Mouse (Mus musculus): ENCODE data around the gene Col16a1. TPM values are rescaled to one million over a fixed set of nuclear protein-coding genes. Genes with fewer than 3 reads are reported as not detected.

Col16a1 gene
- polyA plus RNA-seq, 1 experiment from 2014 or later: 50.1 TPM

DNA sequence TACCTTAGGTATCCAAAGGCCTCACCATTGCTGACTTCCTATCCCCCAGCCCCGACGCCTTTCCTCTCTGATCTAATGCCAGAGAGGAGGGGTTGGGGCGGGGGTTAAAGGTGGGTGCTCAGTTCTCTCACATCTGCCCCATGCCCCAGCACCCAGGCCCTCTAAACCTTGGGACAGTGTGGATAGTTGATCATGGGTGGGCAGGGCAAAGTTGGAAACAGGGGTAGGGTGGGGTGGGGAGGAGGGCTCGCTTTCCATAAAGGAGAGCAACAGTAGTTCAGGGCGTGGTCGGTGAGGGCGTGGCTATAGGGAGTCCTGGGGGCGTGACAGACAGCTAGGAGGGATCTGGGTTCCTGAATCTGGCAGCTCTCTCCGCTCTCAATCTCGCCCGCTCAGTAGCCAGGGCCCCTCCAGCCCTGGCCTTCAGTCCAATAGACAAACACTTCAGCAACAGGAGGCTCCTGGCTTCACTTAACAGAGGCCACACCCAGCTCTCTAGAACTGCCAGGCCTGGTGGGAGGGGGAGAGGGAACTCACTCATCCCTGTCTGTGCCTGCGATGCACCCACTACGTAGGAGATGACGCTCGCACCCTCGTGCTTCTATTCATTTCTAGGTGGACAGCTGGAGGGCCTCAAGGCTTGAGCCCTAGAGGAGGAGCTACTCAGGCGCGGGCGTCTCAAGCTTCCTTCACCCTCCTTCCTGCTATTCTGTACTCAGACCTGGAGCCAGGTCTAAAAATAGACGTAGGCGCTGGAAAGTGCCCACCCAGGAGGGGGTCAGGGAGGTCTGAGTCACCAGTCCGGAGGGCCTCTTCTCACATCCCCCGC lies 10.9 kb upstream of the Col16a1 start:
- H3K4me2 ChIP-seq (ENCODE audit: low read depth, low read length): peak overlapping the region; percentile 48
- peak overlapping the region; percentile 5 for H3K4me3 ChIP-seq (ENCODE audit: low read length)
- H3K9me3 ChIP-seq (ENCODE audit: control insufficient read depth, low read length): no peaks in the 10 kb centered on the region
- peaks cover 13% of the 10 kb centered on the region for H3K4me1 ChIP-seq (replicated peaks; ENCODE audit: control insufficient read depth, insufficient read depth, low read length)
- 3% methylated on average over 23 of the region's 23 CpGs for WGBS
- ATAC-seq (ENCODE audit: low read depth): peak; percentile 88
- H3K36me3 ChIP-seq (ENCODE audit: control insufficient read depth, insufficient read depth, low read length): no peaks in the 10 kb centered on the region
- peaks cover 10% of the 10 kb centered on the region for H3K27me3 ChIP-seq (ENCODE audit: control insufficient read depth, insufficient read depth, low read depth, low read length)
- H3K27ac ChIP-seq (ENCODE audit: low read length): peak overlapping the region; percentile 86
- peak overlapping the region; percentile 10 for H3K9ac ChIP-seq (ENCODE audit: low read length)

DNA sequence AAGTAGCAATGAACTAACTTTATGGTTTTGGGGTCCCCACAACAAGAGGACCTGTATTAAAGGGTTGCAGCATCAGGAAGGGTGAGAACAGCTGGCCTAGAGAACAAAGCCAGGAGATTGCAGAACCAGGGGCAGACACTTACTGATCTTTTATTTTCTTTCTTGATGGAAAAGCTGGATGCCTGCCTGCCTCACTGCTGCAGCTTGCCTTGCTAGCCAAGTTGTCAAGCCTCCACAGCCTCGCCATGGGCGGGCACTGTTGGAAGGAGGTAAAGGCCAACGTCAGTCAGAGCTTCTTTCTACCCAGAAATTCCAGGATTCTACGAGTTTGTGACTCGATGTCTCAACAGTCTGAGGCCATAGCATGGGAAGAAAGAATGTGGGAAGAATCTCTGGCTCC lies 8.3 kb upstream of the Col16a1 start:
- Histone ChIP-seq H3K27me3 (ENCODE audit: control insufficient read depth, insufficient read depth, low read depth, low read length) (peaks cover 8% of the 10 kb centered on the region), H3K9ac (ENCODE audit: low read length) (no peak overlapping the region), H3K36me3 (ENCODE audit: control insufficient read depth, insufficient read depth, low read length) (no peaks in the 10 kb centered on the region), H3K4me2 (ENCODE audit: low read depth, low read length) (no peak overlapping the region), H3K4me3 (ENCODE audit: low read length) (no peak overlapping the region), H3K9me3 (ENCODE audit: control insufficient read depth, low read length) (no peaks in the 10 kb centered on the region), H3K27ac (ENCODE audit: low read length) (no peak overlapping the region), H3K4me1 (replicated peaks; ENCODE audit: control insufficient read depth, insufficient read depth, low read length) (peaks cover 13% of the 10 kb centered on the region)
- no peak for ATAC-seq (ENCODE audit: low read depth)
- WGBS: 31% methylated on average over 5 of the region's 5 CpGs

DNA sequence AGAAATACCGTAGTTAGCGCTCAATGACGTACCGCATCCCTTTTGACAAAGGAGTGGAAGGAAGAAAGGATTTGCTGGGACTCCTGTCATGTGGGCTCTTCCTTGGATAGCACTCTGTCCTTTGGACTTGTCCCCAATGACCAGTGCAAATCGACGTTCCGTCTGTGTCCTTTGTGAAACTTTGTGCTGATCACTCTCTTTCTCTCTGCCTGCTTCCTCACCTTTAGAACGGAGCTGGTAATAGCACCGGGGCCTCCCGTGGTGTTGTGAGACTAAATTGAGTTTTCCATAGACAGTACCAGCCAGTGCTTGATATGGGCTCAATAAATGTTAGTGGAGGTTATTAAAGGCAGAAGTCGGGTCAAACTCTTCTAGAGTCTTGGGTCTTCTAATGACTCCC lies 6.6 kb upstream of the Col16a1 start:
- H3K27me3 ChIP-seq (ENCODE audit: control insufficient read depth, insufficient read depth, low read depth, low read length): no peaks in the 10 kb centered on the region
- peaks cover 23% of the 10 kb centered on the region for H3K4me1 ChIP-seq (replicated peaks; ENCODE audit: control insufficient read depth, insufficient read depth, low read length)
- WGBS: 88% methylated on average over 11 of the region's 11 CpGs
- no peak overlapping the region for H3K4me3 ChIP-seq (ENCODE audit: low read length)
- no peak overlapping the region for H3K27ac ChIP-seq (ENCODE audit: low read length)
- H3K9me3 ChIP-seq (ENCODE audit: control insufficient read depth, low read length): no peaks in the 10 kb centered on the region
- no peak for ATAC-seq (ENCODE audit: low read depth)
- no peak overlapping the region for H3K9ac ChIP-seq (ENCODE audit: low read length)
- no peaks in the 10 kb centered on the region for H3K36me3 ChIP-seq (ENCODE audit: control insufficient read depth, insufficient read depth, low read length)
- no peak overlapping the region for H3K4me2 ChIP-seq (ENCODE audit: low read depth, low read length)

DNA sequence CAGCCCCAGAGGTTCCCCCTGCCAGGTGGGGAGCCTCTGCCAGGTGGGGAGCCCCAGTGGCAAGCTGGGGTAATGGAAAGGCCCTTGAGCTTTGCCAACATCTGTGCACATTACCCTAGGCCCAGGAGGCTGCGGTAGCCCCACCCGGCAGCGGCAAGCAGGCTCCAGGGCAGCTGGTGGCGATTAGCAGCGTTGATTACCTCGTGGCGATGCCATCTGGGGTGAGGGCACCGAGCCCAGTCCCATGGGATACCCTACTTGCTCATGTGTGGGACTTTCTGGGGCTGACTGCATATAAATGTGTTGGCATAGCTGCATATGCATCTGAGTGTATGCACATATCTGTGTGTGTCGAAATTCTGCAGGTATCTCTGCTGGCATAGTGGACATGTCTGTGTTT lies 3.4 kb upstream of the Col16a1 start:
- 83% methylated on average over 9 of the region's 9 CpGs for WGBS

DNA sequence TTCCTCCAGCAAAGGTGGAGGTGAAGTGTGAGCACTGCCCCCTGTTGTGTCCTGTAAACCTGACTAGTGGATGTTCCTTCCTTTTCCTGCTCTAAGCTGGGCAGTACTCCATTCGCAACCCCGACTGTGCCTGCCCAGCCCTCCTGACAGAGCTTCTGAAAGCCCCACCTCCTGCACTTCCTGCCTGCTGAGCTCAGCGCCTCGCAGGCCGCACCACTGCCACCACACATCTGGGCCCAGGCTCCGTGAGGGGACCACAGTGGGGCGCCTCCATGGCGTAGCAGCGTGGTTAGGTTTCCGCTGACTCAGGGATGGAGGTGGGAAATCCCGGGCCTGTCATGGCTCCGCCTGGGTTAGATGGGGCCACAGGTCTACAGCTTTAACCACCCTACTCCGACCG lies 2.0 kb upstream of the Col16a1 start:
- Histone ChIP-seq H3K27me3 (ENCODE audit: control insufficient read depth, insufficient read depth, low read depth, low read length) (no peaks in the 10 kb centered on the region), H3K9ac (ENCODE audit: low read length) (peak overlapping the region; percentile 58), H3K36me3 (ENCODE audit: control insufficient read depth, insufficient read depth, low read length) (no peaks in the 10 kb centered on the region), H3K4me2 (ENCODE audit: low read depth, low read length) (peak overlapping the region; percentile 42), H3K4me1 (replicated peaks; ENCODE audit: control insufficient read depth, insufficient read depth, low read length) (peaks cover 41% of the 10 kb centered on the region), H3K27ac (ENCODE audit: low read length) (peak overlapping the region; percentile 84), H3K4me3 (ENCODE audit: low read length) (no peak overlapping the region; the same call in 1 of the 2 replicates), H3K9me3 (ENCODE audit: control insufficient read depth, low read length) (no peaks in the 10 kb centered on the region)
- 22% methylated on average over 14 of the region's 14 CpGs for WGBS
- peak; percentile 32 for ATAC-seq (ENCODE audit: low read depth)

More for the DNA sequence above, 3.4 kb upstream of the Col16a1 start:
- no peak for ATAC-seq (ENCODE audit: low read depth)
- H3K27me3 ChIP-seq (ENCODE audit: control insufficient read depth, insufficient read depth, low read depth, low read length): no peaks in the 10 kb centered on the region
- H3K4me2 ChIP-seq (ENCODE audit: low read depth, low read length): no peak overlapping the region
- no peak overlapping the region for H3K9ac ChIP-seq (ENCODE audit: low read length)
- H3K9me3 ChIP-seq (ENCODE audit: control insufficient read depth, low read length): no peaks in the 10 kb centered on the region
- H3K4me3 ChIP-seq (ENCODE audit: low read length): no peak overlapping the region
- H3K36me3 ChIP-seq (ENCODE audit: control insufficient read depth, insufficient read depth, low read length): no peaks in the 10 kb centered on the region
- peaks cover 28% of the 10 kb centered on the region for H3K4me1 ChIP-seq (replicated peaks; ENCODE audit: control insufficient read depth, insufficient read depth, low read length)
- H3K27ac ChIP-seq (ENCODE audit: low read length): no peak overlapping the region

DNA sequence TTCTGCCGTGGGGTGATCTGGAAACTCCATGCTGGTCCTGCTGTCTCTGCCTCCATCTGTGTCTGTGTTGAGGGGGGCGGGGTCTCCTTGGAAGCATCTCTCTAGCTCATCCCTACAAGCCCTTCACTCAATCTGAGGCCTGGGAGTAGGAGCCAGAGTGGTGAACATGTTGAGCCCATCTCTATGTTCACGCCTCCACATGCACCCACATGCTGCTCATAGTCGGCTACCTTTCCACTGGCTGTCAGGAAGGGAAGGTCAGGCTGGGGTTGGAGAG lies 501 bp downstream of the Col16a1 start:
- H3K4me3 ChIP-seq (ENCODE audit: low read length): peak overlapping the region; percentile 59
- peak overlapping the region; percentile 74 for H3K9ac ChIP-seq (ENCODE audit: low read length)
- ATAC-seq (ENCODE audit: low read depth): peak; percentile 2; the same call in 1 of the 2 replicates

DNA sequence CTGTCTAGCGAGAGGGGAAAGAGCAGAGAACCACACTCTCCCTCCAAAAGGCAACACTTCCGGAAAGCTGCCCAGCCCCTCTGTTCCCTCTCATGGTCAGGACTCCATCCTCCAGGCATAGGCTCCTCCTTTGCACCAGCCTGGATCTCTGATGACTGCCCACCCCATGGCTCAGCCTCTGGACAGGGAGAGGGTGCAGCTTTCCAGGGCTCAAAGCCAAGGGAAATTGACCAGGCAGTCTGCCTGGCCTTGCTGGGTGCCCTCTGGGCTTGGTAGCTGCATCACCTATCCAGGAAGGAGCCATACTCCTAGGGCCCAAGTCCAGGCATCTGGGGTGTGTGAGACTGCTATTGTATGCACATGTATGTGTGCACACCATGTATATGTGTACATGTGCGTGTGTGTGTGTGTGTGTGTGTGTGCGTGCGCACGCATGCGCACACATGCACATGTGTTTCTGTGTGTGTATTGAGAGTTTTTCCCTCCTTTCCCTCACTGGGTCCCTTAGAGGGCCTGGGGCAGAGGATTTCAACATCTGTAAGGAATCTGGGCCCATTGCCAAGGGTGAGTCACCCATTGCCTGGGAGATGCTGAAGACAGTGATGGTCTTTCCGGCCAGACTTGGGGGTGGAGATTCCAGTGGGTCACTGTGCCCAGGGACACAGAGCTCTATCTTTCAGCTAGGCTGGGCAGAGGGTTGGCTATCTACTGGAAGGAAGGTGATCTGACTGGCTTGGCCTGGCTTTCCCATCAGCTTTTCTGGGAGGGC lies 2.6 kb downstream of the Col16a1 start:
- 60% methylated on average over 8 of the region's 8 CpGs for WGBS
- H3K4me2 ChIP-seq (ENCODE audit: low read depth, low read length): peak overlapping the region; percentile 92
- no peaks in the 10 kb centered on the region for H3K36me3 ChIP-seq (ENCODE audit: control insufficient read depth, insufficient read depth, low read length)
- ATAC-seq (ENCODE audit: low read depth): peak; percentile 45
- H3K4me3 ChIP-seq (ENCODE audit: low read length): no peak overlapping the region
- no peaks in the 10 kb centered on the region for H3K9me3 ChIP-seq (ENCODE audit: control insufficient read depth, low read length)
- no peaks in the 10 kb centered on the region for H3K27me3 ChIP-seq (ENCODE audit: control insufficient read depth, insufficient read depth, low read depth, low read length)
- peak overlapping the region; percentile 67 for H3K27ac ChIP-seq (ENCODE audit: low read length)
- peak overlapping the region; percentile 25; the same call in 1 of the 2 replicates for H3K9ac ChIP-seq (ENCODE audit: low read length)
- peaks cover 43% of the 10 kb centered on the region for H3K4me1 ChIP-seq (replicated peaks; ENCODE audit: control insufficient read depth, insufficient read depth, low read length)

More for the DNA sequence above, 501 bp downstream of the Col16a1 start:
- no peaks in the 10 kb centered on the region for H3K36me3 ChIP-seq (ENCODE audit: control insufficient read depth, insufficient read depth, low read length)
- peaks cover 45% of the 10 kb centered on the region for H3K4me1 ChIP-seq (replicated peaks; ENCODE audit: control insufficient read depth, insufficient read depth, low read length)
- WGBS: 27% methylated on average over 4 of the region's 4 CpGs
- H3K9me3 ChIP-seq (ENCODE audit: control insufficient read depth, low read length): no peaks in the 10 kb centered on the region
- H3K27me3 ChIP-seq (ENCODE audit: control insufficient read depth, insufficient read depth, low read depth, low read length): no peaks in the 10 kb centered on the region
- peak overlapping the region; percentile 92 for H3K4me2 ChIP-seq (ENCODE audit: low read depth, low read length)
- peak overlapping the region; percentile 95 for H3K27ac ChIP-seq (ENCODE audit: low read length)

DNA sequence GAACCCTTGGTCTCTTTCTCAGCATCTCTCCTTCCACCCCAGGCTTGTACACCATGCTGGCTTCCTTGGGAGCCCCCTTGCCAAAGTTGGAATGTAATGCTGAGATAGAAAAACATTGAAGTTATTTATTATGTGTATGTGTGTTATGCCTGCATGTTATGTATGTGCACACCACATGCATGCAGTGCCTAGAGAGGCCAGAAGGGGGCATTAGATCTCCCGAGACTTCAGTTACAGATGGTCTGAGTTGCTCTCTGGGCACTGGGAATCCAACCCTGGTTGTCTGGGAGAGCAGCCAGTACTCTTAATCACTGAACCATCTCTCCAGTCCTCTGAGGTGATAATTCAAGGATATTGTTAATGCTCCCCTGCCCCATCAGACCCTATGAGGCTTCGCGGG lies 4.6 kb downstream of the Col16a1 start:
- Histone ChIP-seq H3K4me3 (ENCODE audit: low read length) (no peak overlapping the region), H3K27me3 (ENCODE audit: control insufficient read depth, insufficient read depth, low read depth, low read length) (no peaks in the 10 kb centered on the region), H3K36me3 (ENCODE audit: control insufficient read depth, insufficient read depth, low read length) (no peaks in the 10 kb centered on the region), H3K4me2 (ENCODE audit: low read depth, low read length) (no peak overlapping the region), H3K9ac (ENCODE audit: low read length) (no peak overlapping the region), H3K4me1 (replicated peaks; ENCODE audit: control insufficient read depth, insufficient read depth, low read length) (peaks cover 26% of the 10 kb centered on the region), H3K9me3 (ENCODE audit: control insufficient read depth, low read length) (no peaks in the 10 kb centered on the region), H3K27ac (ENCODE audit: low read length) (no peak overlapping the region)
- no peak for ATAC-seq (ENCODE audit: low read depth)
- 77% methylated on average over 3 of the region's 3 CpGs for WGBS

DNA sequence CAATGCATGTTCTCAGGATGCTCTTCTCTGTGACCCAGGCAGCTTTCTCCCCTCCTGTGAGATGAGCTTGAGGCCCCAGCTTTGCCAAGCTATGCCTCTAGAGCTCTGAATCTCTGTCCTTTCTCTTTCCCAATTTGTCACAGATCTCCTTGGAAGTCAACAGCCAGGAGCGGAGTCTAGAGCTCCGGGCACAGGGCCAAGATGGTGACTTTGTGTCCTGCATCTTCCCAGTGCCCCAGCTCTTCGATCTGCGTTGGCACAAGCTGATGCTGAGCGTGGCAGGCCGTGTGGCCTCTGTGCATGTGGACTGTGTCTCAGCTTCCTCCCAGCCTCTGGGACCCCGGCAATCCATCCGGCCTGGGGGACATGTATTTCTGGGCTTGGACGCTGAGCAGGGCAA lies 5.5 kb downstream of the Col16a1 start:
- H3K4me1 ChIP-seq (replicated peaks; ENCODE audit: control insufficient read depth, insufficient read depth, low read length): peaks cover 22% of the 10 kb centered on the region
- no peak overlapping the region for H3K4me2 ChIP-seq (ENCODE audit: low read depth, low read length)
- no peak overlapping the region for H3K9ac ChIP-seq (ENCODE audit: low read length)
- no peaks in the 10 kb centered on the region for H3K27me3 ChIP-seq (ENCODE audit: control insufficient read depth, insufficient read depth, low read depth, low read length)
- no peak overlapping the region for H3K27ac ChIP-seq (ENCODE audit: low read length)
- no peaks in the 10 kb centered on the region for H3K9me3 ChIP-seq (ENCODE audit: control insufficient read depth, low read length)
- H3K4me3 ChIP-seq (ENCODE audit: low read length): no peak overlapping the region
- 70% methylated on average over 9 of the region's 9 CpGs for WGBS
- ATAC-seq (ENCODE audit: low read depth): no peak
- no peaks in the 10 kb centered on the region for H3K36me3 ChIP-seq (ENCODE audit: control insufficient read depth, insufficient read depth, low read length)
